Mouse (Mus musculus) heart, postnatal 0 days (tissue): Measurements from ENCODE around the gene Rbm28. TPM values are rescaled to one million over a fixed set of nuclear protein-coding genes. Genes with fewer than 3 reads are reported as not detected.
A peak's percentile ranks its signal among the peaks of the same experiment; 100 is the strongest.

ENCODE experiments used
- ATAC-seq: fragments of 200-750 bp; cut with Nextera tagmentation; 2 replicates; pipeline ENCODE4 v1.8.0; 2017; ENCODE audit warnings: low read depth, moderate number of reproducible peaks, moderate library complexity; ENCODE audit not compliant: insufficient read depth
- DNase-seq: peaks from one replicate; pipeline ENCODE4 v3.0.0-alpha.2; 2016; ENCODE audit warnings: low spot score
- H3K27ac ChIP-seq: fragments of 300-500 bp; sonication (generic); 2 replicates; pipeline ENCODE4 v1.5.1; 2014; ENCODE audit warnings: low read depth, mild to moderate bottlenecking
- H3K27me3 ChIP-seq: fragments of 300-500 bp; sonication (generic); 2 replicates; pipeline ENCODE4 v1.6.1; 2014; ENCODE audit warnings: low read length, mixed read lengths; ENCODE audit not compliant: control insufficient read depth, insufficient read depth
- H3K36me3 ChIP-seq: fragments of 300-500 bp; sonication (generic); replicated peaks from 2 replicates; pipeline ENCODE4 v1.6.1; 2014; ENCODE audit warnings: low read length, mixed read lengths; ENCODE audit not compliant: control insufficient read depth, insufficient read depth
- H3K4me1 ChIP-seq: fragments of 300-500 bp; sonication (generic); 2 replicates; pipeline ENCODE4 v1.6.1; 2014; ENCODE audit warnings: antibody characterized with exemption; ENCODE audit not compliant: control insufficient read depth, insufficient read depth
- H3K4me2 ChIP-seq: fragments of 300-500 bp; sonication (generic); 2 replicates; pipeline ENCODE4 v1.6.1; 2014; ENCODE audit warnings: low read depth, mild to moderate bottlenecking, low read length, moderate library complexity
- H3K4me3 ChIP-seq: fragments of 300-500 bp; sonication (generic); 2 replicates; pipeline ENCODE4 v1.5.1; 2014; ENCODE audit warnings: low read depth, low read length
- H3K9ac ChIP-seq: fragments of 300-500 bp; sonication (generic); replicated peaks from 2 replicates; pipeline ENCODE4 v1.6.1; 2014; ENCODE audit warnings: low read depth, low read length, mixed read lengths
- H3K9me3 ChIP-seq: fragments of 300-500 bp; sonication (generic); replicated peaks from 2 replicates; pipeline ENCODE4 v1.6.1; 2016; ENCODE audit warnings: low read length; ENCODE audit not compliant: control insufficient read depth
- CTCF ChIP-seq: IDR thresholded peaks from 2 replicates; pipeline ENCODE4 v1.5.1; 2016; ENCODE audit warnings: antibody characterized with exemption, control low read depth, low read depth
- EP300 ChIP-seq: IDR thresholded peaks from 2 replicates; pipeline ENCODE4 v1.6.1; 2016; ENCODE audit warnings: antibody characterized with exemption, low read depth
- WGBS: fragments of 180-500 bp; shearing (Covaris S2); extraction: QIAGEN DNeasy Blood & Tissue Kit; methylation state at CpG from one replicate; pipeline ENCODE4 v1.1.7; 2014; 5-methylcytosine and 5-hydroxymethylcytosine counted together
- polyA plus RNA-seq: library from polyadenylated mRNA; unstranded; fragments of >200 nt; fragmentation: Nextera tagmentation; extraction: Ambion mirVana; gene quantifications from 2 replicates; pipeline ENCODE4 v1.2.1, GENCODE M21; 2015
- total RNA-seq: library from RNA; depleted of rRNA; stranded (reverse); fragments of >200 nt; gene quantifications from 2 replicates; pipeline ENCODE4 v1.2.3, GENCODE M21; 2014; ENCODE audit warnings: low replicate concordance

The Rbm28 gene
- total and polyA plus RNA-seq, 2 experiments from 2014 or later = 6.8 to 13.3 TPM

DNA sequence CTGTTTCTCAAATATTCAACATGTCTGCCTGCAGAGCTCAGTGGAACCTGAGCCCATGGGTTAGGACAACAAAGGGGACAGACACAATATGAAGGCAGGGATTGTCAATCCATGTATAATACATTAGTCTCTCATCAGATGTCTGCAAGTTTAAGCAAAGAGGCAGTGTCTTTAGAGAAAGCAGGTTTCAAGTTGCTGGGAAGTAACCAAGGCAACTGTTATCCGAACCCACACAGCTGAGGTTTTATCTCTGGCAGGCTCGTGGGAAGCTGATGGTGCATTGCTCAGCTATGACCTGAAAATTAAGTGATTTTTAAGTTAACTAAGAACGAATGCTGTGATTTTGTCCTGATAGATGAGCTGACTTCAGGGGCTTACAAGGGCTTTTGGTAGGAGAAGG, 64.4 kb downstream of the Rbm28 start:
- H3K9me3 ChIP-seq = no peaks in the 10 kb centered on the region
- H3K9ac ChIP-seq = no peak overlapping the region
- no peak overlapping the region for H3K4me3 ChIP-seq
- TF ChIP-seq CTCF (no peak), EP300 (no peak)
- no peaks in the 10 kb centered on the region for H3K36me3 ChIP-seq
- H3K4me1 ChIP-seq = no peaks in the 10 kb centered on the region
- H3K27me3 ChIP-seq = no peaks in the 10 kb centered on the region
- WGBS = 20% methylated on average over 3 of the region's 3 CpGs
- DNase-seq (no peak), ATAC-seq (no peak)
- H3K4me2 ChIP-seq = no peak overlapping the region
- H3K27ac ChIP-seq = no peak overlapping the region

DNA sequence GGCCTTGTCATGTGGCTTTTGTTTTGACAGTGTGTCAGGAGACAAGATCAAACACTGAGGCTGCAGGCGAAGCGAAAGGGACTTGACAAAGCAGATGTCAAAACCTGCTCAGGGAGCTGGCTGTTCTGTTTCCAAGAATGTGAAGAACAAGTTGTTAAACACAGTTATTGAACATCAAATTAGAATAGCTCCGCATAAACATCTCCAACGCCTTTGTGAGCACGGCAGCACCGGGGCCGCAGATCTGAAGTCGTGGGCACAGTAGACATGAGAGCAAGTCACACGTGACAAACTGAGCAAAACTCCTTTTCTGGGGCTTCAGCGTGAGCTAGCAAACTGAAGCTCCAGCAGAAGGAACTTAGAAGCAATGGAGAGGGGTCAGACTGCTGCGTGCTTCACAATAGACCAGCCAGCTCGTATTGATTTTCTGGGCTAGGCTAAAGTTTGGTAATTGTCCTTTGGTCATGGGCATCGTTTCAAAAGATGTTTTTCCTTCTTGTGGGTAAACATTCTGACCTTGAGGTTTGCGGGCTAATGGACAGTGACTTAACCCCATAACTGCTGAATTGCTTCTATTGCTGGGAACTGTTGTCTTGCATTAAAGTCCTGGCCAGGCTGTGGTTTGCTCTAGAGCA, 65.2 kb downstream of the Rbm28 start:
- Histone ChIP-seq H3K4me2 (no peak overlapping the region), H3K27ac (no peak overlapping the region), H3K4me3 (no peak overlapping the region), H3K36me3 (no peaks in the 10 kb centered on the region), H3K9ac (no peak overlapping the region), H3K4me1 (no peaks in the 10 kb centered on the region), H3K27me3 (no peaks in the 10 kb centered on the region), H3K9me3 (no peaks in the 10 kb centered on the region)
- no peak for DNase-seq
- WGBS = 75% methylated on average over 14 of the region's 14 CpGs
- TF ChIP-seq EP300 (no peak), CTCF (no peak)
- no peak for ATAC-seq

DNA sequence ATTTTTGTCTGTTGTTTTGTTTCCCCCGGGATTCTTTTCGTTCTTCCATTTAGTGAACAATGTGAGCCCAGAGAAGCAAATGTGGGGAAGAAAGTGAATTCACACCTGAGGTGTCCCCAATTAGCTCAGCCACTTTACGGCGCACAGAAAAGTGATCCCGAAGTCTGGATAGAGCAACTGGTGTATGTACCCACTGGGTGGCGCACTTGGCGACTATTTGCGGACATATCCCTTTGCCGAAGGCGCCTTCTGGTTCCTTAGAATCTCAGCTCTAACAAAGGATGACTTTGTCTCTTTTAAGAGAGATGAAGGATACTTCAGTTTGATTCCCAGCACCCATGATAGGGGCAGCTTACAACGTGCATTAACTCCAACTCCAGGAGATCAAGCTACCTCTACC, 71.9 kb downstream of the Rbm28 start:
- ATAC-seq = no peak
- Histone ChIP-seq H3K4me3 (no peak overlapping the region), H3K4me1 (no peaks in the 10 kb centered on the region), H3K9me3 (0 out of 2 replicates have a peak, but pooled peaks cover 3% of the 10 kb centered on the region), H3K4me2 (no peak overlapping the region), H3K27me3 (no peaks in the 10 kb centered on the region), H3K9ac (no peak overlapping the region), H3K36me3 (no peaks in the 10 kb centered on the region), H3K27ac (no peak overlapping the region)
- DNase-seq = no peak
- WGBS = 50% methylated on average over 11 of the region's 11 CpGs
- peak; percentile 6; the same call in 1 of the 2 replicates for TF ChIP-seq CTCF
- TF ChIP-seq EP300 = no peak

DNA sequence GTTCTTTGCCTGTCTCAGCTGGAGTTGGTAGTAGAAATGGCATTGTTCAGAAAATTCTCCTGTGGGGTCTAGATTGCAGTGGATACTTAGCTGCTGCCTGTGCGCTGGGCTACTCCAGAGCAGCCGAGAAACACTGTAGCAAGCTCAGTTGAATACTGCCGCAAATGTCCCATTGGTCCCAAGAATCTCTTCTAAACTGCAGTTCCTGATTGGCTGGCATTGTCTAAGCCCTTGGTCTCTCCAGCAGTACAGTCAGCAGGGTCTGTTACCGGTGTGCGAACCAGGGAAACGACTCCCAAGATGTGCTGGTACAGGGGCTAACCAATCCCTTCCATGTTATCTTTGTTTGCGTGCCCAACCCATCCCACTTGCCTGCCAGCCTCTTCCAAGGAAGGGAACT, 72.6 kb downstream of the Rbm28 start:
- no peak for DNase-seq
- TF ChIP-seq EP300 (no peak), CTCF (no peak)
- Histone ChIP-seq H3K9ac (no peak overlapping the region), H3K4me3 (no peak overlapping the region), H3K27ac (no peak overlapping the region), H3K4me2 (no peak overlapping the region), H3K4me1 (no peaks in the 10 kb centered on the region), H3K27me3 (no peaks in the 10 kb centered on the region), H3K36me3 (no peaks in the 10 kb centered on the region), H3K9me3 (0 out of 2 replicates have a peak, but pooled peaks cover 3% of the 10 kb centered on the region)
- 71% methylated on average over 7 of the region's 7 CpGs for WGBS
- ATAC-seq = no peak

DNA sequence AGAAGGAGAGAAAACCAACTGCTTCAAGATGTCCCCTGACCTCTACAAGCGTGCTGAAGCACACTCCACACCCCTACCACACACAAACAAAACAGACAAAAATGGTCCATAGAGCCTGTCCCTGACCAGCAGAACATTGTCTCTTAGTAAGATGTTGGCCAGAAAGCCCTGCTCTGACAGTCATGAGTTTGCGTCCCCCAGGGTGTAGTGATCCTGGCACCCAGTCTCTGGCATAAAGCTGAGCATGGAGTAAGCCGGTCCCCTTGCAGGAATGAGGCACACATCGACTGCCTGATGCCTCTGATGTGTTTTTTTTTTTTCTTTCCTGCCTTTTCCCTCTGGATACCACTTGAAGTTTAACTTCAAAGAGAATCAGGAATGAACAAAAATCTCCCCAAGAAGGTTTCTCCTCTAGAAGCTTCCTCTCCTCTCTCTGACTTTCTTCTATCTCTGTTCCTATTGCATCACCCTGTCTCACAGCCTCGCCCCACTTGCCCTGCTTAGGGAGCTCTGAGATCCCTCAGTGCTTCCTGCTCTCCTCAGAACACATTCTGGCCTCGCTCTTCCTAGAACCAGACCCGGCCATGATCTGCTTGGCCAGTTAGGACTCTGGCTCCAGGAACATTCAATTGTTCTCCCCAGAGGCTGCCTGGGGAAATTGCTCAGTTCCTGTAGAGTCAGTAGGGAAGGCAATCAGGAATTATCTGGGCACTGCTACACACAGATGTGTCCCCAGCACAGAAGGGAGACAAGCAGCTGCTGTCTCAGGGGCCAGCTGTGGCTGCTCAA, 76.7 kb downstream of the Rbm28 start:
- DNase-seq (peak; percentile 75), ATAC-seq (peak; percentile 87)
- H3K4me3 ChIP-seq = no peak overlapping the region
- 0 out of 2 replicates have a peak, but pooled peaks cover 3% of the 10 kb centered on the region for H3K9me3 ChIP-seq
- H3K27ac ChIP-seq = peak overlapping the region; percentile 59; the same call in 1 of the 2 replicates
- H3K4me2 ChIP-seq = no peak overlapping the region
- H3K9ac ChIP-seq = no peak overlapping the region
- H3K27me3 ChIP-seq = no peaks in the 10 kb centered on the region
- H3K4me1 ChIP-seq = no peaks in the 10 kb centered on the region
- H3K36me3 ChIP-seq = no peaks in the 10 kb centered on the region
- TF ChIP-seq EP300 (no peak), CTCF (no peak)
- WGBS = 56% methylated on average over 7 of the region's 7 CpGs
